Comparison of ENCODE assay signal across 9 mouse cellular contexts in the genomic region with DNA sequence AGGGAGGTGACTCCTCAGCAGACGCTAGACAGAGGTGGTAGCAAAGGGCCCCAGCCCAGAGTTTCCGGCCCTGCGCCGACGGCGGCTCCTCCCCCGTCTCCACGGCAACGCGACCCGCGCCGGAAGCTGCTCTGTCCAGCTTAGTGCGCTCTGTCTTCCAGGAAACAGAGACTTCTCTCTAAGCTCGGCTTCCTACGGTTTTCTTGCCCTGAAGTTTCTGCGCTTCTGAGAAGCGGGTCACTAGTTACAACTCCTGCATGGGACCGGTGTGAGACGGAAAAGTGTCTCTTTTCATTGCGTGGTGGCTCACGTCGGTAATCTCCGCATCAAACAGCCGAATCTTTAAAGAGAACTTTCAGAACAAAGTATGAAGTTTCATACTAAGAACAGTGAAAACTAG. TPM values are rescaled to one million over a fixed set of nuclear protein-coding genes. Genes with fewer than 3 reads are reported as not detected.
DNase-seq lines count a peak whose midpoint lies in the region; ATAC-seq and TF ChIP-seq lines count a peak whose summit lies in the region.
"Had no signal": no experiment of that assay in that cellular context is flagged by ENCODE, and none has a peak within 500 bp of the region (broad histone marks: within the 10 kb centered on the region; RNA-seq: fewer than 3 reads in every experiment).

TSS of gene Sfi1 (minus strand) at position 101 of the 400 bp plus-strand sequence.

- H3K4me2 ChIP-seq in intestine, embryonic 15.5 days (replicated peaks): no peak within 1 kb of the TSS

- ATAC-seq in intestine, embryonic 15.5 days: no peak

- no peaks in the 10 kb centered on the region for H3K79me2 ChIP-seq in heart, adult 2 months (replicated peaks; ENCODE audit: control insufficient read depth, insufficient read depth, low read length)
- no peaks in the 10 kb centered on the region for H3K79me2 ChIP-seq in C2C12 (ENCODE audit: control insufficient read depth, insufficient read depth)

- no peaks in the 10 kb centered on the region for H3K36me3 ChIP-seq in heart, adult 2 months (ENCODE audit: control insufficient read depth, insufficient read depth, low read length)
- no peaks in the 10 kb centered on the region for H3K36me3 ChIP-seq in C2C12 (ENCODE audit: control insufficient read depth, insufficient read depth)
- no peaks in the 10 kb centered on the region for H3K36me3 ChIP-seq in intestine, embryonic 15.5 days

- no peak for TF ChIP-seq POLR2A in heart, adult 2 months (IDR thresholded peaks at IDR 0.05; ENCODE audit: insufficient read depth, low read depth, low read length)
- TF ChIP-seq POLR2A in brain, embryonic 14.5 days (IDR thresholded peaks at IDR 0.05; ENCODE audit: borderline replicate concordance, extremely low read depth, insufficient read depth, insufficient read length, poor library complexity, severe bottlenecking): no peak
- no peak for TF ChIP-seq POLR2A in olfactory bulb, adult 2 months (IDR thresholded peaks at IDR 0.05; ENCODE audit: insufficient read depth, low read depth, low read length)

- no peak for TF ChIP-seq CTCF in heart, adult 2 months (IDR thresholded peaks at IDR 0.05)
- TF ChIP-seq CTCF in C2C12 (IDR thresholded peaks at IDR 0.05; ENCODE audit: control insufficient read depth, insufficient read depth, insufficient read length): no peak
- no peak for TF ChIP-seq CTCF in brain, embryonic 14.5 days (IDR thresholded peaks at IDR 0.05; ENCODE audit: borderline replicate concordance, extremely low read depth, insufficient read depth, insufficient read length)
- no peak for TF ChIP-seq CTCF in olfactory bulb, adult 2 months (IDR thresholded peaks at IDR 0.05; ENCODE audit: insufficient read depth, low read depth, low read length)

- DNase-seq in heart, adult 2 months: no peak
- DNase-seq in heart, adult 11 months: no peak
- DNase-seq in brain, embryonic 14.5 days (ENCODE audit: low read depth): no peak
- DNase-seq in spleen, postnatal 36 days (ENCODE audit: low spot score in 2 of 2): no peak
- DNase-seq in thymus, postnatal 36 days: no peak

- H3K27me3 ChIP-seq in heart, adult 2 months (ENCODE audit: control insufficient read depth, insufficient read depth, low read length): no peaks in the 10 kb centered on the region
- H3K27me3 ChIP-seq in C2C12 (ENCODE audit: control insufficient read depth, insufficient read depth, insufficient read length): no peaks in the 10 kb centered on the region
- no peaks in the 10 kb centered on the region for H3K27me3 ChIP-seq in intestine, embryonic 15.5 days (replicated peaks)

- peak within 1 kb of the TSS; percentile 0 for H3ac ChIP-seq in C2C12 (ENCODE audit: control insufficient read depth, insufficient read length, low read depth)

- intact Hi-C loops in heart, adult 2 months (cut with DNase I): no loop called here

- H3K9ac ChIP-seq in heart, adult 2 months (ENCODE audit: low read depth, low read length): no peak within 1 kb of the TSS
- H3K9ac ChIP-seq in intestine, embryonic 15.5 days: no peak within 1 kb of the TSS
- H3K9ac ChIP-seq: liver, embryonic 14.5 days had no signal

- no peak for TF ChIP-seq EP300 in heart, adult 2 months (IDR thresholded peaks at IDR 0.05; ENCODE audit: insufficient read depth, low read depth, low read length)

- no peak within 1 kb of the TSS for H3K27ac ChIP-seq in heart, adult 2 months
- no peak within 1 kb of the TSS for H3K27ac ChIP-seq in intestine, embryonic 15.5 days
- no peak within 1 kb of the TSS for H3K27ac ChIP-seq in olfactory bulb, adult 2 months (ENCODE audit: insufficient read depth, low read depth, low read length)
- H3K27ac ChIP-seq: liver, embryonic 14.5 days had no signal

- H3K9me3 ChIP-seq in intestine, embryonic 15.5 days: no peaks in the 10 kb centered on the region

- WGBS in heart, adult 2 months: 83% methylated on average over 25 of the region's 25 CpGs
- 84% methylated on average over 25 of the region's 25 CpGs for WGBS in intestine, embryonic 15.5 days
- WGBS in olfactory bulb, adult 2 months: 87% methylated on average over 25 of the region's 25 CpGs

- no peaks in the 10 kb centered on the region for H3K4me1 ChIP-seq in heart, adult 2 months (ENCODE audit: control insufficient read depth, insufficient read depth, low read length)
- H3K4me1 ChIP-seq in intestine, embryonic 15.5 days (replicated peaks): no peaks in the 10 kb centered on the region
- no peaks in the 10 kb centered on the region for H3K4me1 ChIP-seq in olfactory bulb, adult 2 months (ENCODE audit: control insufficient read depth, insufficient read depth, low read length)

- H3K79me3 ChIP-seq in C2C12 (ENCODE audit: low read depth): no peaks in the 10 kb centered on the region

- H3K4me3 ChIP-seq in heart, adult 2 months: no peak within 1 kb of the TSS
- no peak within 1 kb of the TSS for H3K4me3 ChIP-seq in C2C12 (ENCODE audit: insufficient read depth, poor library complexity, severe bottlenecking)
- no peak within 1 kb of the TSS for H3K4me3 ChIP-seq in intestine, embryonic 15.5 days (replicated peaks)
- H3K4me3 ChIP-seq in olfactory bulb, adult 2 months (ENCODE audit: insufficient read depth, low read depth, low read length): no peak within 1 kb of the TSS

TF ChIP-seq in C2C12, 6 proteins besides CTCF, POLR2A, EP300 and RAD21:
- TF ChIP-seq MAX (IDR thresholded peaks at IDR 0.05) (no peak), MYOG (IDR thresholded peaks at IDR 0.05; ENCODE audit: control insufficient read depth, extremely low read depth, insufficient read length) (no peak), CEBPB (IDR thresholded peaks at IDR 0.05; ENCODE audit: low read depth) (no peak), FOSL1 (IDR thresholded peaks at IDR 0.05; ENCODE audit: insufficient read depth, low read length, poor library complexity, severe bottlenecking) (no peak)

RNA-seq across cellular contexts. Expression of gene Sfi1, which starts in this region (rescaled TPM):
- total RNA-seq in heart, adult 2 months (2021): 10 to 100 TPM; 17.3 to 17.4 TPM
- polyA plus RNA-seq in heart, adult 2 months (2012; rRNA removed): 11.3 and 13.0 TPM in 2 replicates
- polyA plus RNA-seq in C2C12 (2012; fragmentation: generic; extraction: Trizol): 3.4 TPM
- 25.5 and 32.2 TPM in 2 replicates for polyA plus RNA-seq in brain, embryonic 14.5 days (2012; rRNA removed)
- 12.3 and 13.0 TPM in 2 replicates for polyA plus RNA-seq in intestine, embryonic 15.5 days (2015; fragmentation: Nextera tagmentation; extraction: Ambion mirVana)
- not detected in 2 replicates for polyA plus RNA-seq in olfactory bulb, adult 2 months (2012; ENCODE audit: insufficient read depth, insufficient read length, low replicate concordance, missing spikeins)
